Mouse (Mus musculus): Measurements from ENCODE around the gene Lair1. TPM values are rescaled to one million over a fixed set of nuclear protein-coding genes. Genes with fewer than 3 reads are reported as not detected.

The Lair1 gene
- polyA plus RNA-seq, 1 experiment from 2014 or later: 3.5 TPM

GRCm38 (mm10) chr7:3957387-3957786 is 105.6 kb downstream of the Lair1 start:
- no peaks in the 10 kb centered on the region for H3K9me3 ChIP-seq (replicated peaks)
- no peak overlapping the region for H3K27ac ChIP-seq (replicated peaks)
- 89% methylated on average over 3 of the region's 3 CpGs for WGBS
- ATAC-seq (ENCODE audit: low FRiP score): no peak
- H3K4me2 ChIP-seq: no peak overlapping the region
- H3K4me1 ChIP-seq: no peaks in the 10 kb centered on the region
- no peak overlapping the region for H3K4me3 ChIP-seq (replicated peaks)
- H3K9ac ChIP-seq (replicated peaks): no peak overlapping the region
- H3K27me3 ChIP-seq (replicated peaks): no peaks in the 10 kb centered on the region
- no peaks in the 10 kb centered on the region for H3K36me3 ChIP-seq

Other genes starting within 250 kb of the Lair1 start
- gene Gm15448, start 237.5 kb downstream of the Lair1 start, polyA plus RNA-seq (2015; fragmentation: Nextera tagmentation; extraction: Ambion mirVana): not detected in 2 replicates
- 0.29 TPM in 1 of 2 replicates, not detected in the other for gene Pira2, start 218.2 kb downstream of the Lair1 start, polyA plus RNA-seq (2015; fragmentation: Nextera tagmentation; extraction: Ambion mirVana)
- gene Gm14548, start 165.1 kb downstream of the Lair1 start, polyA plus RNA-seq (2015; fragmentation: Nextera tagmentation; extraction: Ambion mirVana): 0.09 TPM in 1 of 2 replicates, not detected in the other
- gene Lilra6, start 147.7 kb downstream of the Lair1 start, polyA plus RNA-seq (2015; fragmentation: Nextera tagmentation; extraction: Ambion mirVana): 0.32 TPM in 1 of 2 replicates, not detected in the other
- gene Ttyh1, start 56.2 kb upstream of the Lair1 start, polyA plus RNA-seq (2015; fragmentation: Nextera tagmentation; extraction: Ambion mirVana): 127 and 155 TPM in 2 replicates
- 71.3 and 77.4 TPM in 2 replicates for gene Leng8, start 73.8 kb upstream of the Lair1 start, polyA plus RNA-seq (2015; fragmentation: Nextera tagmentation; extraction: Ambion mirVana)
- gene Leng9, start 87.2 kb upstream of the Lair1 start, polyA plus RNA-seq (2015; fragmentation: Nextera tagmentation; extraction: Ambion mirVana): 6.6 TPM in 2 replicates
- gene Cdc42ep5, start 101.7 kb upstream of the Lair1 start, polyA plus RNA-seq (2015; fragmentation: Nextera tagmentation; extraction: Ambion mirVana): 7.9 and 15.5 TPM in 2 replicates
- gene Lilra5, start 174.6 kb upstream of the Lair1 start, polyA plus RNA-seq (2015; fragmentation: Nextera tagmentation; extraction: Ambion mirVana): 0.14 TPM in 1 of 2 replicates, not detected in the other